8 mouse cellular contexts compared by ENCODE assay signal in the genomic region with DNA sequence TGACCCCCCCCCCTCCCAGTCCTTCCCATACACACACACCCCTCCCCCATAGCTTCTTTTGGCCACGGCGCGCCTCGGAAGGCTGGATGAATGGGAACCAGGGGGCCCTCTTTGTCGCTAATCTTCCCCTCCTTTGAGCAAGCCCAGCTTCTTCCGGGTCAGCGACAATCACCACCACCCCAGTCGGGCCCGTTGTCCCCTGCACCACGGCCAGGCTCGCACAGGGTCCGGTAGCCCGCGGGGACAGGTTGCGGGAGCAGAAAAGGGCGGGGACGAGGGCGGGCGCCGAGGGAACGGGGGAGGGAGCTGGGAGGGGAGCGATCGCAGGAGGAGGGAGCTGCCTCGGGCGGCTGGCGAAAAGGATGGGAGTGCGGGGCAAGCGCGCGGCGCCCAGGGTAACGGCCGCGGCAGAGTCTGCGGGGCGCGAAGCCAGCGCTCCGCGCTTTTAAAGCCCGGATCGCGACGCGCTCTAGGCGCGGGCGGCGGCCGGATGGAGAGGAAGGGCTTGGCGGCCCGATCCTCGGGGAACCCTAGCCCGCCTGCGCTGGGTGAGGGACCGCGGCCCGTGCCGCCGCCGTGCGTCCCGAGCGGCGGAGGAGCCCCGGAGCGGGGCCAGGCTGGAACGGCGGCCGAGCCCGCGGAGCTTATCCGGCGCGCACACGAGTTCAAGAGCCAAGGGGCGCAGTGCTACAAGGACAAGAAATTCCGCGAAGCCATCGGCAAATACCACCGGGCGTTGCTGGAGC. TPM values are rescaled to one million over a fixed set of nuclear protein-coding genes. Genes with fewer than 3 reads are reported as not detected.
A peak's percentile ranks its signal among the peaks of the same experiment; 100 is the strongest.
DNase-seq lines count a peak whose midpoint lies in the region; ATAC-seq lines count a peak whose summit lies in the region.

A gene (plus strand): TSS at position 335 of the 746 bp plus-strand sequence.

- peak; percentile 64 for ATAC-seq in embryonic facial prominence, embryonic 11.5 days (replicated peaks; ENCODE audit: insufficient number of reproducible peaks, low FRiP score, low TSS enrichment, low read depth)
- peak; percentile 62 for ATAC-seq in heart, embryonic 14.5 days (ENCODE audit: insufficient number of reproducible peaks, insufficient read depth, low FRiP score, low read depth)
- ATAC-seq in erythroblast, adult 5-6 weeks (replicated peaks; ENCODE audit: low FRiP score, poor library complexity, severe bottlenecking), result no peak

- H3K27me3 ChIP-seq in embryonic facial prominence, embryonic 11.5 days (ENCODE audit: control insufficient read depth, insufficient read depth, low read length), result peaks cover 23% of the 10 kb centered on the region
- peaks cover 62% of the 10 kb centered on the region for H3K27me3 ChIP-seq in heart, embryonic 14.5 days (ENCODE audit: control insufficient read depth, insufficient read depth, low read length)

- H3K9ac ChIP-seq in embryonic facial prominence, embryonic 11.5 days (replicated peaks; ENCODE audit: low read length), result peak within 1 kb of the TSS; percentile 58
- H3K9ac ChIP-seq in heart, embryonic 14.5 days (ENCODE audit: low read length), result peak within 1 kb of the TSS; percentile 74

- H3K9me3 ChIP-seq in embryonic facial prominence, embryonic 11.5 days (replicated peaks; ENCODE audit: control insufficient read depth, low read length), result no peaks in the 10 kb centered on the region
- no peaks in the 10 kb centered on the region for H3K9me3 ChIP-seq in heart, embryonic 14.5 days (ENCODE audit: control insufficient read depth, low read length)

- H3K4me3 ChIP-seq in embryonic facial prominence, embryonic 11.5 days (ENCODE audit: low read depth, low read length), result peak within 1 kb of the TSS; percentile 53
- peak within 1 kb of the TSS; percentile 41 to 63 for H3K4me3 ChIP-seq in heart, embryonic 14.5 days (ENCODE audit: control insufficient read depth in 1 of 2, insufficient read depth in 1 of 2, low read depth in 1 of 2, low read length in 2 of 2)

- DNase-seq in urinary bladder, adult 2 months (ENCODE audit: low spot score), result peak; percentile 48
- no peak for DNase-seq in urinary bladder, postnatal 4 days (ENCODE audit: low spot score in 2 of 2)
- peak; percentile 51 for DNase-seq in embryonic facial prominence, embryonic 11.5 days (ENCODE audit: low spot score)
- peak in 1 of 2 experiments; percentile 29 for DNase-seq in layer of hippocampus, adult 8-10 months (ENCODE audit: low spot score in 2 of 2)
- DNase-seq in lung, adult 18-20 months, result peak; percentile 60 to 64
- DNase-seq in retina, postnatal 7 days (ENCODE audit: low read depth, low spot score), result peak; percentile 42

- no peaks in the 10 kb centered on the region for H3K4me1 ChIP-seq in embryonic facial prominence, embryonic 11.5 days (ENCODE audit: control insufficient read depth, insufficient read depth, low read length)
- peaks cover 3 to 4% of the 10 kb centered on the region in 2 experiments; a peak in 2 of 4 replicates for H3K4me1 ChIP-seq in heart, embryonic 14.5 days (ENCODE audit: control insufficient read depth in 2 of 2, insufficient read depth in 2 of 2, low read length in 2 of 2)

- H3K36me3 ChIP-seq in embryonic facial prominence, embryonic 11.5 days (replicated peaks; ENCODE audit: control insufficient read depth, insufficient read depth, low read depth, low read length), result no peaks in the 10 kb centered on the region
- H3K36me3 ChIP-seq in heart, embryonic 14.5 days (ENCODE audit: control insufficient read depth, insufficient read depth, low read length), result no peaks in the 10 kb centered on the region

- WGBS in embryonic facial prominence, embryonic 11.5 days, result 0% methylated on average over 78 of the region's 82 CpGs
- WGBS in heart, embryonic 14.5 days, result under 1% methylated on average over 67 of the region's 82 CpGs

- peak within 1 kb of the TSS; percentile 95 for H3K4me2 ChIP-seq in embryonic facial prominence, embryonic 11.5 days (ENCODE audit: low read depth, low read length)
- H3K4me2 ChIP-seq in heart, embryonic 14.5 days (ENCODE audit: low read length), result peak within 1 kb of the TSS; percentile 97

- no peak within 1 kb of the TSS for H3K27ac ChIP-seq in embryonic facial prominence, embryonic 11.5 days (replicated peaks; ENCODE audit: low read depth, low read length)
- H3K27ac ChIP-seq in heart, embryonic 14.5 days (replicated peaks in 1 of 2; ENCODE audit: control insufficient read depth in 1 of 2, insufficient read depth in 1 of 2, low read depth in 2 of 2, low read length in 2 of 2), result no peak within 1 kb of the TSS

RNA-seq across cellular contexts. Expression of the gene that starts here (rescaled TPM):
- 7.4 and 7.6 TPM in 2 replicates for polyA plus RNA-seq in urinary bladder, adult 2 months (2012; rRNA removed)
- polyA plus RNA-seq in embryonic facial prominence, embryonic 11.5 days (2014; fragmentation: Nextera tagmentation; extraction: Ambion mirVana), result 0.86 and 0.89 TPM in 2 replicates
- 2.6 and 3.3 TPM in 2 replicates for polyA plus RNA-seq in heart, embryonic 14.5 days (2014; fragmentation: Nextera tagmentation; extraction: Ambion mirVana)
- 10 to 100 TPM; 37.0 to 43.8 (median 39.9) TPM for total RNA-seq in layer of hippocampus, adult 8-10 months (2022)
- total RNA-seq in erythroblast, adult 5-6 weeks (2015; ENCODE audit: low replicate concordance), result not detected in 2 replicates
- total RNA-seq in erythroblast, adult 5-6 weeks (2017; ENCODE audit: low replicate concordance), result not detected in 2 replicates

Comparison
In these comparisons a context has a peak if more than half of its experiments do, and no peak if none do; other contexts are left out.
1. RNA of the gene that starts here (total RNA-seq): 37.0 to 43.8 TPM in layer of hippocampus, adult 8-10 months; not detected in erythroblast, adult 5-6 weeks; every median in the first group is over 10 times any median in the second.
2. DNase-seq: peak in urinary bladder, adult 2 months (single experiment), lung, adult 18-20 months (2 of 2) and retina, postnatal 7 days (single experiment); none in urinary bladder, postnatal 4 days (0 of 2).
3. Peak in DNase-seq, ATAC-seq, H3K4me3 ChIP-seq, H3K9ac ChIP-seq and H3K4me2 ChIP-seq in embryonic facial prominence, embryonic 11.5 days; RNA of the gene not detected or under 1 TPM.